Mouse (Mus musculus) bone marrow, adult 2 months (tissue): Measurements from ENCODE around the gene Shld1.

ENCODE experiments used
- CTCF ChIP-seq: fragments of 200-500 bp; IDR thresholded peaks from 2 replicates; pipeline ENCODE4 v1.5.1; 2011; ENCODE audit warnings: low read length, control low read depth; ENCODE audit not compliant: control insufficient read depth, insufficient read depth
- POLR2A ChIP-seq: fragments of 200-500 bp; IDR thresholded peaks from 2 replicates; pipeline ENCODE4 v1.6.1; 2011; ENCODE audit warnings: low read depth, mild to moderate bottlenecking, control low read depth, low read length, borderline replicate concordance; ENCODE audit not compliant: control insufficient read depth

DNA sequence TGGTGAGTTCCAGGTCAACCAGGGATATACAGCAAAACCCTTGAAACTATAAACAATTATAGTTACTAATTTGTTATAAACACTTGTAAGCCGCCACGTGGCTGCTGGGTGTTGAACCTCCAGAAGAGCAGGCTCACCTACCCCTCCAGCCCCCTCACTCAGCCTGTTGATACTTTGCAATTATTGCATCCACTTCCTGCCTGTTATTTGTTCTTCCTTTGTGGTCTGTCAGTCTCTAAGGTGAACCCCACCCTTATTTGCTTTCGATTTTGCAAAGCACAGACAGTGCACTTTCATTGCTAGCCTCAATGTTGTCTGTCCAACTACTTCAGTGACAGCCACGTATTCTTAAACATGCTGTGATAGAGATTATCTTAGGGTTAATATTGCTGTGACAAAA, 43.6 kb upstream of the Shld1 start:
- TF ChIP-seq POLR2A (no peak), CTCF (no peak)
